Mouse (Mus musculus) forebrain, embryonic 13.5 days (tissue): Measurements from ENCODE around the gene Uxs1. TPM values are rescaled to one million over a fixed set of nuclear protein-coding genes. Genes with fewer than 3 reads are reported as not detected.

Experiments
- ATAC-seq: fragments of 200-750 bp; cut with Nextera tagmentation; 2 replicates; pipeline ENCODE4 v1.8.0; 2017
- H3K27ac ChIP-seq: fragments of 300-500 bp; sonication (generic); 2 replicates; pipeline ENCODE4 v1.5.1; 2015; ENCODE audit warnings: inconsistent platforms, mild to moderate bottlenecking, moderate library complexity
- H3K27me3 ChIP-seq: fragments of 300-500 bp; sonication (generic); 2 replicates; pipeline ENCODE4 v1.6.1; 2015; ENCODE audit warnings: mild to moderate bottlenecking, inconsistent platforms
- H3K36me3 ChIP-seq: fragments of 300-500 bp; sonication (generic); 2 replicates; pipeline ENCODE4 v1.6.1; 2015; ENCODE audit warnings: mild to moderate bottlenecking, inconsistent platforms; ENCODE audit not compliant: poor library complexity, severe bottlenecking
- H3K4me1 ChIP-seq: fragments of 300-500 bp; sonication (generic); 2 replicates; pipeline ENCODE4 v1.6.1; 2015; ENCODE audit warnings: inconsistent platforms
- H3K4me2 ChIP-seq: fragments of 300-500 bp; sonication (generic); 2 replicates; pipeline ENCODE4 v1.6.1; 2015; ENCODE audit warnings: inconsistent platforms, mild to moderate bottlenecking, moderate library complexity
- H3K4me3 ChIP-seq: fragments of 300-500 bp; sonication (generic); 2 replicates; pipeline ENCODE4 v1.5.1; 2015; ENCODE audit warnings: mild to moderate bottlenecking, inconsistent platforms
- H3K9ac ChIP-seq: fragments of 300-500 bp; sonication (generic); 2 replicates; pipeline ENCODE4 v1.6.1; 2015; ENCODE audit warnings: mild to moderate bottlenecking, inconsistent platforms
- H3K9me3 ChIP-seq: fragments of 300-500 bp; sonication (generic); replicated peaks from 2 replicates; pipeline ENCODE4 v1.6.1; 2016; ENCODE audit warnings: inconsistent platforms
- WGBS: fragments of 180-500 bp; shearing (Covaris S2); methylation state at CpG from one replicate; pipeline ENCODE4 v1.1.7; 2015; 5-methylcytosine and 5-hydroxymethylcytosine counted together
- polyA plus RNA-seq: library from polyadenylated mRNA; unstranded; fragments of >200 nt; fragmentation: Nextera tagmentation; extraction: Ambion mirVana; gene quantifications from 2 replicates; pipeline ENCODE4 v1.2.1, GENCODE M21; 2015

Uxs1 gene
- 18.1 and 19.0 TPM in 2 replicates for polyA plus RNA-seq

GRCm38 (mm10) chr1:43827763-43828194 lies at the start of gene Uxs1:
TSS of gene Uxs1 (minus strand) at chr1:43827800.
- peak within 1 kb of the TSS; percentile 93 for H3K4me3 ChIP-seq
- H3K4me1 ChIP-seq = peaks cover 33% of the 10 kb centered on the region
- H3K4me2 ChIP-seq = peak within 1 kb of the TSS; percentile 95
- peak within 1 kb of the TSS; percentile 94 for H3K9ac ChIP-seq
- no peaks in the 10 kb centered on the region for H3K27me3 ChIP-seq
- no peaks in the 10 kb centered on the region for H3K9me3 ChIP-seq
- WGBS = under 1% methylated on average over 41 of the region's 41 CpGs
- peak; percentile 99 for ATAC-seq
- no peaks in the 10 kb centered on the region for H3K36me3 ChIP-seq
- peak within 1 kb of the TSS; percentile 91 for H3K27ac ChIP-seq

- Histone ChIP-seq H3K4me3 (no peak overlapping the region), H3K9ac (no peak overlapping the region), H3K4me2 (no peak overlapping the region), H3K27ac (no peak overlapping the region), H3K9me3 (no peaks in the 10 kb centered on the region), H3K36me3 (no peaks in the 10 kb centered on the region), H3K4me1 (no peaks in the 10 kb centered on the region), H3K27me3 (no peaks in the 10 kb centered on the region)
- ATAC-seq = peak; percentile 30; the same call in 1 of the 2 replicates
- WGBS = 91% methylated on average over 6 of the region's 6 CpGs
Observed at GRCm38 (mm10) chr1:43877233-43877632, 49.6 kb upstream of the Uxs1 start.

GRCm38 (mm10) chr1:43871116-43871515 lies 43.5 kb upstream of the Uxs1 start:
- H3K4me1 ChIP-seq = no peaks in the 10 kb centered on the region
- no peaks in the 10 kb centered on the region for H3K36me3 ChIP-seq
- ATAC-seq = no peak
- H3K9ac ChIP-seq = no peak overlapping the region
- no peaks in the 10 kb centered on the region for H3K27me3 ChIP-seq
- H3K27ac ChIP-seq = no peak overlapping the region
- no peaks in the 10 kb centered on the region for H3K9me3 ChIP-seq
- no peak overlapping the region for H3K4me2 ChIP-seq
- no peak overlapping the region for H3K4me3 ChIP-seq

GRCm38 (mm10) chr1:43868510-43868909 lies 40.9 kb upstream of the Uxs1 start:
- Histone ChIP-seq H3K27me3 (no peaks in the 10 kb centered on the region), H3K4me1 (no peaks in the 10 kb centered on the region), H3K4me2 (no peak overlapping the region), H3K36me3 (no peaks in the 10 kb centered on the region), H3K4me3 (no peak overlapping the region), H3K27ac (no peak overlapping the region), H3K9ac (no peak overlapping the region), H3K9me3 (no peaks in the 10 kb centered on the region)
- ATAC-seq = no peak
- WGBS = 97% methylated on average over 1 of the region's 1 CpGs

- Histone ChIP-seq H3K4me3 (no peak overlapping the region), H3K9ac (no peak overlapping the region), H3K4me1 (no peaks in the 10 kb centered on the region), H3K4me2 (no peak overlapping the region), H3K27ac (no peak overlapping the region), H3K36me3 (no peaks in the 10 kb centered on the region), H3K27me3 (no peaks in the 10 kb centered on the region), H3K9me3 (no peaks in the 10 kb centered on the region)
- ATAC-seq = no peak
Observed at GRCm38 (mm10) chr1:43864758-43865157, 37.2 kb upstream of the Uxs1 start.

- H3K36me3 ChIP-seq = no peaks in the 10 kb centered on the region
- no peaks in the 10 kb centered on the region for H3K4me1 ChIP-seq
- 94% methylated on average over 4 of the region's 4 CpGs for WGBS
- H3K4me2 ChIP-seq = no peak overlapping the region
- ATAC-seq = no peak
- H3K9ac ChIP-seq = no peak overlapping the region
- no peaks in the 10 kb centered on the region for H3K9me3 ChIP-seq
- no peak overlapping the region for H3K27ac ChIP-seq
- H3K4me3 ChIP-seq = no peak overlapping the region
- H3K27me3 ChIP-seq = no peaks in the 10 kb centered on the region
Observed at GRCm38 (mm10) chr1:43862614-43863013, 35.0 kb upstream of the Uxs1 start.

- no peak overlapping the region for H3K27ac ChIP-seq
- no peak for ATAC-seq
- no peak overlapping the region for H3K9ac ChIP-seq
- 84% methylated on average over 5 of the region's 5 CpGs for WGBS
- no peak overlapping the region for H3K4me2 ChIP-seq
- H3K27me3 ChIP-seq = no peaks in the 10 kb centered on the region
- H3K36me3 ChIP-seq = no peaks in the 10 kb centered on the region
- no peaks in the 10 kb centered on the region for H3K4me1 ChIP-seq
- no peak overlapping the region for H3K4me3 ChIP-seq
- no peaks in the 10 kb centered on the region for H3K9me3 ChIP-seq
Observed at GRCm38 (mm10) chr1:43858988-43859387, 31.4 kb upstream of the Uxs1 start.

GRCm38 (mm10) chr1:43857656-43858055 lies 30.1 kb upstream of the Uxs1 start:
- no peaks in the 10 kb centered on the region for H3K27me3 ChIP-seq
- no peaks in the 10 kb centered on the region for H3K9me3 ChIP-seq
- no peak overlapping the region for H3K4me3 ChIP-seq
- no peak overlapping the region for H3K4me2 ChIP-seq
- no peaks in the 10 kb centered on the region for H3K36me3 ChIP-seq
- H3K9ac ChIP-seq = no peak overlapping the region
- no peaks in the 10 kb centered on the region for H3K4me1 ChIP-seq
- 85% methylated on average over 1 of the region's 1 CpGs for WGBS
- ATAC-seq = no peak
- H3K27ac ChIP-seq = no peak overlapping the region

- Histone ChIP-seq H3K27ac (no peak overlapping the region), H3K27me3 (no peaks in the 10 kb centered on the region), H3K4me1 (no peaks in the 10 kb centered on the region), H3K4me2 (no peak overlapping the region), H3K9me3 (no peaks in the 10 kb centered on the region), H3K4me3 (no peak overlapping the region), H3K9ac (no peak overlapping the region), H3K36me3 (no peaks in the 10 kb centered on the region)
- 95% methylated on average over 1 of the region's 1 CpGs for WGBS
- ATAC-seq = no peak
Observed at GRCm38 (mm10) chr1:43855591-43855990, 28.0 kb upstream of the Uxs1 start.

- no peak overlapping the region for H3K27ac ChIP-seq
- H3K9me3 ChIP-seq = no peaks in the 10 kb centered on the region
- no peaks in the 10 kb centered on the region for H3K4me1 ChIP-seq
- no peaks in the 10 kb centered on the region for H3K36me3 ChIP-seq
- no peak overlapping the region for H3K4me2 ChIP-seq
- H3K9ac ChIP-seq = no peak overlapping the region
- 93% methylated on average over 2 of the region's 2 CpGs for WGBS
- no peak overlapping the region for H3K4me3 ChIP-seq
- no peak for ATAC-seq
- H3K27me3 ChIP-seq = no peaks in the 10 kb centered on the region
Observed at GRCm38 (mm10) chr1:43843398-43843797, 15.8 kb upstream of the Uxs1 start.

GRCm38 (mm10) chr1:43837236-43837635 lies 9.6 kb upstream of the Uxs1 start:
- Histone ChIP-seq H3K36me3 (no peaks in the 10 kb centered on the region), H3K4me1 (no peaks in the 10 kb centered on the region), H3K4me3 (no peak overlapping the region), H3K4me2 (no peak overlapping the region), H3K27ac (no peak overlapping the region), H3K27me3 (no peaks in the 10 kb centered on the region), H3K9ac (no peak overlapping the region), H3K9me3 (no peaks in the 10 kb centered on the region)
- ATAC-seq = no peak
- WGBS = 89% methylated on average over 1 of the region's 1 CpGs

GRCm38 (mm10) chr1:43830096-43830495 lies 2.5 kb upstream of the Uxs1 start:
- no peaks in the 10 kb centered on the region for H3K9me3 ChIP-seq
- H3K36me3 ChIP-seq = no peaks in the 10 kb centered on the region
- no peak overlapping the region for H3K4me3 ChIP-seq
- 64% methylated on average over 1 of the region's 1 CpGs for WGBS
- no peak overlapping the region for H3K4me2 ChIP-seq
- no peak overlapping the region for H3K27ac ChIP-seq
- no peak for ATAC-seq
- no peak overlapping the region for H3K9ac ChIP-seq
- peaks cover 21% of the 10 kb centered on the region for H3K4me1 ChIP-seq
- no peaks in the 10 kb centered on the region for H3K27me3 ChIP-seq

- H3K4me2 ChIP-seq = peak overlapping the region; percentile 95
- no peaks in the 10 kb centered on the region for H3K27me3 ChIP-seq
- ATAC-seq = peak; percentile 73
- no peaks in the 10 kb centered on the region for H3K9me3 ChIP-seq
- H3K4me1 ChIP-seq = peaks cover 33% of the 10 kb centered on the region
- WGBS = under 1% methylated on average over 59 of the region's 68 CpGs
- H3K9ac ChIP-seq = peak overlapping the region; percentile 94
- H3K36me3 ChIP-seq = no peaks in the 10 kb centered on the region
- peak overlapping the region; percentile 91 for H3K27ac ChIP-seq
- peak overlapping the region; percentile 93 for H3K4me3 ChIP-seq
Observed at GRCm38 (mm10) chr1:43827002-43827762, 418 bp downstream of the Uxs1 start.
